Mouse (Mus musculus) lung, postnatal 0 days (tissue): ENCODE measurements at regions not wholly inside any gene's neighbourhood (a gene's known extent, or its start where the extent isn't known, plus 50 kb on each side); places are given as distances from the start of the nearest gene placed in this dataset.

Experiments used
- CTCF ChIP-seq: IDR thresholded peaks from 2 replicates; pipeline ENCODE4 v1.5.1; 2016; ENCODE audit warnings: antibody characterized with exemption, mild to moderate bottlenecking
- EP300 ChIP-seq: IDR thresholded peaks from 2 replicates; pipeline ENCODE4 v1.6.1; 2016; ENCODE audit warnings: antibody characterized with exemption, mild to moderate bottlenecking, control low read depth

DNA sequence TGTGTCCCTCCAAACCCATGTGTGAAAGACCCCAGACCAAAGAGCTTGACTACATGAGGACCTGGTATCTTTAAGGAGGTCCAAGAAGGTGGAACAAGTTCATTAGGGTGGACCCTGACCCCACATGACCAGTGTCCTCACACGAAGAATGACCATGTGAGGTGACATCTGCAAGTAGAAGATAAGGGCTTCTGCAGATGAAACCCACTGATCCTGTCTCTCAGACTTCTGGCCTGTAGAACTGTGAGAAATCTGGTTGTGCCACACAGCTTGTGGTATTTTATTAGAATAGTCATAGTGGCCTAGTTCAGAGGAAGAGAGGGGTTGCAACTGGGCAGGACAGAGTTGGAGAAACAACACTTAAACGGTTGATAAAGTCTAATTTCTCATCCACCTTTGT, 141.8 kb upstream of the Kit start:
- TF ChIP-seq CTCF (no peak), EP300 (no peak)
